Mouse (Mus musculus) C2C12 (cell line): ENCODE data around the gene Mdk. TPM values are rescaled to one million over a fixed set of nuclear protein-coding genes. Genes with fewer than 3 reads are reported as not detected.

ENCODE experiments used
- H3K27me3 ChIP-seq: one replicate; pipeline ENCODE4 v1.6.1; 2011; ENCODE audit not compliant: control insufficient read depth, insufficient read depth, insufficient read length
- H3K36me3 ChIP-seq: one replicate; pipeline ENCODE4 v1.6.1; 2011; ENCODE audit not compliant: control insufficient read depth, insufficient read depth
- H3K4me3 ChIP-seq: one replicate; pipeline ENCODE4 v1.5.1; 2011; ENCODE audit warnings: mild to moderate bottlenecking, control low read depth; ENCODE audit not compliant: poor library complexity, insufficient read depth, severe bottlenecking
- H3K79me2 ChIP-seq: one replicate; pipeline ENCODE4 v1.6.1; 2011; ENCODE audit not compliant: control insufficient read depth, insufficient read depth
- H3K79me3 ChIP-seq: one replicate; pipeline ENCODE4 v1.6.1; 2011; ENCODE audit warnings: low read depth, control low read depth
- H3ac ChIP-seq: one replicate; pipeline ENCODE3; 2011; ENCODE audit warnings: low read depth; ENCODE audit not compliant: control insufficient read depth, insufficient read length
- CEBPB ChIP-seq: IDR thresholded peaks from one replicate; pipeline ENCODE4 v1.6.1; 2011; ENCODE audit warnings: low read depth, mild to moderate bottlenecking, control low read depth, moderate library complexity
- CTCF ChIP-seq: IDR thresholded peaks from one replicate; pipeline ENCODE4 v1.5.1; 2011; ENCODE audit not compliant: control insufficient read depth, insufficient read depth, insufficient read length
- FOSL1 ChIP-seq: IDR thresholded peaks from one replicate; pipeline ENCODE4 v1.8.0; 2011; ENCODE audit warnings: mild to moderate bottlenecking, low read length; ENCODE audit not compliant: poor library complexity, insufficient read depth, severe bottlenecking
- MAX ChIP-seq: IDR thresholded peaks from one replicate; pipeline ENCODE4 v1.6.1; 2011; ENCODE audit warnings: mild to moderate bottlenecking, control low read depth
- MYOD1 ChIP-seq: IDR thresholded peaks from one replicate; pipeline ENCODE4 v1.6.1; 2011; ENCODE audit warnings: low read depth; ENCODE audit not compliant: control insufficient read depth, insufficient read length
- MYOG ChIP-seq: IDR thresholded peaks from one replicate; pipeline ENCODE4 v1.6.1; 2011; ENCODE audit not compliant: control insufficient read depth, insufficient read length; ENCODE audit errors: extremely low read depth
- USF1 ChIP-seq: IDR thresholded peaks from one replicate; pipeline ENCODE4 v1.6.1; 2011; ENCODE audit warnings: low read depth, mild to moderate bottlenecking, control low read depth, moderate library complexity
- polyA plus RNA-seq: library from polyadenylated mRNA; unstranded; fragments of >200 nt; fragmentation: generic; extraction: Trizol; gene quantifications from one replicate; pipeline ENCODE4 v1.2.1, GENCODE M21; 2012; ENCODE audit warnings: missing spikeins

Mdk gene
- polyA plus RNA-seq, 1 experiment, result 0.33 TPM

GRCm38 (mm10) chr2:91933471-91933870, 1.4 kb upstream of the Mdk start:
- Histone ChIP-seq H3ac (no peak overlapping the region), H3K36me3 (peaks cover 43% of the 10 kb centered on the region), H3K27me3 (no peaks in the 10 kb centered on the region), H3K4me3 (no peak overlapping the region), H3K79me2 (no peaks in the 10 kb centered on the region), H3K79me3 (no peaks in the 10 kb centered on the region)
- TF ChIP-seq CTCF (no peak), USF1 (no peak), MYOD1 (no peak), FOSL1 (no peak), MAX (no peak), MYOG (no peak), CEBPB (no peak)

- no peaks in the 10 kb centered on the region for H3K79me3 ChIP-seq
- no peak overlapping the region for H3K4me3 ChIP-seq
- H3K27me3 ChIP-seq, result no peaks in the 10 kb centered on the region
- no peak overlapping the region for H3ac ChIP-seq
- H3K36me3 ChIP-seq, result peaks cover 37% of the 10 kb centered on the region
- no peak for TF ChIP-seq MYOG
- no peak for TF ChIP-seq MAX
- no peak for TF ChIP-seq FOSL1
- no peak for TF ChIP-seq CTCF
- no peak for TF ChIP-seq USF1
- no peak for TF ChIP-seq MYOD1
- TF ChIP-seq CEBPB, result no peak
- no peaks in the 10 kb centered on the region for H3K79me2 ChIP-seq
These were observed 747 bp upstream of the Mdk start for GRCm38 (mm10) chr2:91932737-91933350.

- H3K79me2 ChIP-seq, result no peaks in the 10 kb centered on the region
- H3K36me3 ChIP-seq, result peaks cover 26% of the 10 kb centered on the region
- TF ChIP-seq CEBPB (no peak), USF1 (no peak), FOSL1 (no peak), MAX (no peak), MYOD1 (no peak), MYOG (no peak), CTCF (no peak)
- no peaks in the 10 kb centered on the region for H3K79me3 ChIP-seq
- no peak overlapping the region for H3ac ChIP-seq
- H3K4me3 ChIP-seq, result no peak overlapping the region
- H3K27me3 ChIP-seq, result no peaks in the 10 kb centered on the region
These were observed 553 bp downstream of the Mdk start for GRCm38 (mm10) chr2:91931328-91932159.

GRCm38 (mm10) chr2:91930761-91931291, 1.3 kb downstream of the Mdk start:
- Histone ChIP-seq H3K79me3 (no peaks in the 10 kb centered on the region), H3K27me3 (no peaks in the 10 kb centered on the region), H3K4me3 (no peak overlapping the region), H3K36me3 (peaks cover 20% of the 10 kb centered on the region), H3K79me2 (no peaks in the 10 kb centered on the region), H3ac (no peak overlapping the region)
- TF ChIP-seq MAX, result no peak
- no peak for TF ChIP-seq CEBPB
- no peak for TF ChIP-seq USF1
- TF ChIP-seq MYOG, result no peak

- no peaks in the 10 kb centered on the region for H3K79me2 ChIP-seq
- H3K27me3 ChIP-seq, result no peaks in the 10 kb centered on the region
- H3K79me3 ChIP-seq, result no peaks in the 10 kb centered on the region
- peaks cover 18% of the 10 kb centered on the region for H3K36me3 ChIP-seq
- peak; percentile 53 for TF ChIP-seq CTCF
- no peak for TF ChIP-seq USF1
- no peak overlapping the region for H3K4me3 ChIP-seq
- no peak overlapping the region for H3ac ChIP-seq
These were observed 2.2 kb downstream of the Mdk start for GRCm38 (mm10) chr2:91929936-91930335.

GRCm38 (mm10) chr2:91929455-91929854, 2.6 kb downstream of the Mdk start:
- Histone ChIP-seq H3K27me3 (no peaks in the 10 kb centered on the region), H3ac (no peak overlapping the region), H3K4me3 (no peak overlapping the region), H3K79me2 (no peaks in the 10 kb centered on the region), H3K36me3 (peaks cover 14% of the 10 kb centered on the region), H3K79me3 (no peaks in the 10 kb centered on the region)
- no peak for TF ChIP-seq CEBPB
- TF ChIP-seq MYOG, result no peak
- no peak for TF ChIP-seq MAX
- TF ChIP-seq CTCF, result no peak
- no peak for TF ChIP-seq USF1
- no peak for TF ChIP-seq MYOD1
- no peak for TF ChIP-seq FOSL1
